Mouse (Mus musculus): ENCODE results near the gene Pde6c. TPM values are rescaled to one million over a fixed set of nuclear protein-coding genes. Genes with fewer than 3 reads are reported as not detected.
A peak's percentile ranks its signal among the peaks of the same experiment; 100 is the strongest.

Pde6c gene
- polyA plus RNA-seq, 1 experiment: not detected

- Histone ChIP-seq H3K27ac (ENCODE audit: insufficient read depth, low read length) (no peak overlapping the region), H3K4me3 (ENCODE audit: insufficient read depth, low read length) (no peak overlapping the region), H3K4me1 (ENCODE audit: control insufficient read depth, insufficient read depth, low read length) (no peaks in the 10 kb centered on the region)
- TF ChIP-seq CTCF (IDR thresholded peaks at IDR 0.05; ENCODE audit: borderline replicate concordance, insufficient read depth, low read length) (no peak), POLR2A (IDR thresholded peaks at IDR 0.05; ENCODE audit: low read depth, low read length) (no peak)
These were observed 58.9 kb downstream of the Pde6c start for GRCm38 (mm10) chr19:38191446-38191845.

- no peak overlapping the region for H3K4me3 ChIP-seq (ENCODE audit: insufficient read depth, low read length)
- H3K27ac ChIP-seq (ENCODE audit: insufficient read depth, low read length): no peak overlapping the region
- no peaks in the 10 kb centered on the region for H3K4me1 ChIP-seq (ENCODE audit: control insufficient read depth, insufficient read depth, low read length)
- no peak for TF ChIP-seq CTCF (IDR thresholded peaks at IDR 0.05; ENCODE audit: borderline replicate concordance, insufficient read depth, low read length)
- no peak for TF ChIP-seq POLR2A (IDR thresholded peaks at IDR 0.05; ENCODE audit: low read depth, low read length)
These were observed 62.7 kb downstream of the Pde6c start for GRCm38 (mm10) chr19:38195245-38195644.

DNA sequence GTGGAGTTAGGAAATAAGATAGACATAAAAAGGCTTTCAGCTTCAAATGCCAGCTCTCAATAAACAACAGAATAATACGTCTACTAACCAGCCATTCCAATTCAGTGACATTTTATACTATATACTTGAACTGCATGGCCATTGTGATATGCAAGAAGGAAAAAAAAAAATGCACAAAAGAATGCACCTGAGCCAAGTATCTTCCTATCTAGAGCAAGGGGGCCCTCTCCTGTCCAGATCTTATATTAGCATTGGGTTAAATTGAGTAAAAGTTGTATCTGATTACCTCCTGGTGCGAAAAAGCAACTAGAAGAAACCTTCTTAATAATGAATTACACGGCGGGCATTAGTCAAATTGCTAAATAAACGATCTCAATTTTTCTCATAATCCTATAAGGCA is 66.2 kb downstream of the Pde6c start:
- H3K4me3 ChIP-seq (ENCODE audit: insufficient read depth, low read length): no peak overlapping the region
- H3K4me1 ChIP-seq (ENCODE audit: control insufficient read depth, insufficient read depth, low read length): no peaks in the 10 kb centered on the region
- no peak overlapping the region for H3K27ac ChIP-seq (ENCODE audit: insufficient read depth, low read length)
- TF ChIP-seq POLR2A (IDR thresholded peaks at IDR 0.05; ENCODE audit: low read depth, low read length) (no peak), CTCF (IDR thresholded peaks at IDR 0.05; ENCODE audit: borderline replicate concordance, insufficient read depth, low read length) (no peak)

DNA sequence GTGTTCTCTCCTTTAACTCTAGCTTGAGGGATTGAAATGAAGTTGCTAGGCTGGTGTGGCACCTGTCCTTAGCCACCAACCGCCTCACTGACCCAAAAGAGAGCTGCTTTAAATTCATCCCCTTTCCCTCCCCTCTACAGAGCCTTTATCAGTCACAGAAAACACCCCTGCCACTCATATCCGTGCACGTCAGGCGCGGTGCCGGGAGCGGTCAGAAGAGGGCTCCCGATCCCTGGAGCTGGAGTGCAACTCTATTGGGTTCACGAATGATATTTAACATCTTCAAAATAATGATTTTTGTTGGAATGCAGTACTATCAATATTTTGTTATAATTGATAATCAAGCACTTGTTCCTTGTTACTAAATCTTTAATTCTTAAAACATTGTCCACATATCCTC is 74.1 kb downstream of the Pde6c start:
- Histone ChIP-seq H3K4me1 (ENCODE audit: control insufficient read depth, insufficient read depth, low read length) (no peaks in the 10 kb centered on the region), H3K27ac (ENCODE audit: insufficient read depth, low read length) (no peak overlapping the region), H3K4me3 (ENCODE audit: insufficient read depth, low read length) (no peak overlapping the region)
- TF ChIP-seq CTCF (IDR thresholded peaks at IDR 0.05; ENCODE audit: borderline replicate concordance, insufficient read depth, low read length) (peak; percentile 47; the same call in 1 of the 2 replicates), POLR2A (IDR thresholded peaks at IDR 0.05; ENCODE audit: low read depth, low read length) (no peak)

DNA sequence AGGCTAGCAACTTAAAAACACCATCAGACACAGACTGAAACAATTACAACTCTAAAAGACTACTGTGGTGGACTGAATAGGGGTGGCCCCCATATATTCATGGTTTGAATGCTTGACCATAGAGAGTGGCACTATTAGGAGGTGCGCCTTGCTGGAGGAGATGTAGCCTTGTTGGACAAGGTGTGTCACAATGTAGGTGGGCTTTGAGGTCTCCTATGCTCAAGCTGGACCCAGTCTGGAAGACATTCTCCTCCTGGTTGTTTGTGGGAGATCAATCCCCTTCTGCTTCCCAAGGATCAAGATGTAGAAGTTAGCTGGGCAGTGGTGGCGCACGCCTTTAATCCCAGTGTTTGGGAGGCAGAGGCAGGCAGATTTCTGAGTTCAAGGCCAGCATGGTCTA is 85.1 kb downstream of the Pde6c start:
- Histone ChIP-seq H3K27ac (ENCODE audit: insufficient read depth, low read length) (no peak overlapping the region), H3K4me1 (ENCODE audit: control insufficient read depth, insufficient read depth, low read length) (no peaks in the 10 kb centered on the region), H3K4me3 (ENCODE audit: insufficient read depth, low read length) (no peak overlapping the region)
- TF ChIP-seq POLR2A (IDR thresholded peaks at IDR 0.05; ENCODE audit: low read depth, low read length) (no peak), CTCF (IDR thresholded peaks at IDR 0.05; ENCODE audit: borderline replicate concordance, insufficient read depth, low read length) (no peak)

GRCm38 (mm10) chr19:38223356-38223904 is 90.8 kb downstream of the Pde6c start:
- Histone ChIP-seq H3K27ac (ENCODE audit: insufficient read depth, low read length) (peak overlapping the region; percentile 50; the same call in 1 of the 2 replicates), H3K4me1 (ENCODE audit: control insufficient read depth, insufficient read depth, low read length) (no peaks in the 10 kb centered on the region), H3K4me3 (ENCODE audit: insufficient read depth, low read length) (peak overlapping the region; percentile 54)
- TF ChIP-seq POLR2A (IDR thresholded peaks at IDR 0.05; ENCODE audit: low read depth, low read length) (no peak), CTCF (IDR thresholded peaks at IDR 0.05; ENCODE audit: borderline replicate concordance, insufficient read depth, low read length) (no peak)

GRCm38 (mm10) chr19:38223905-38224684 is 91.5 kb downstream of the Pde6c start, which contains the start of gene Fra10ac1:
Fra10ac1 (minus strand) TSS chr19:38224156.
- Histone ChIP-seq H3K27ac (ENCODE audit: insufficient read depth, low read length) (peak within 1 kb of the TSS; percentile 50; the same call in 1 of the 2 replicates), H3K4me1 (ENCODE audit: control insufficient read depth, insufficient read depth, low read length) (no peaks in the 10 kb centered on the region), H3K4me3 (ENCODE audit: insufficient read depth, low read length) (peak within 1 kb of the TSS; percentile 54)
- peak; percentile 21; the same call in 1 of the 2 replicates for TF ChIP-seq CTCF (IDR thresholded peaks at IDR 0.05; ENCODE audit: borderline replicate concordance, insufficient read depth, low read length)
- peak; percentile 88 for TF ChIP-seq POLR2A (IDR thresholded peaks at IDR 0.05; ENCODE audit: low read depth, low read length)

- H3K4me3 ChIP-seq (ENCODE audit: insufficient read depth, low read length): peak overlapping the region; percentile 51
- H3K27ac ChIP-seq (ENCODE audit: insufficient read depth, low read length): no peak overlapping the region
- no peak for TF ChIP-seq CTCF (IDR thresholded peaks at IDR 0.05; ENCODE audit: borderline replicate concordance, insufficient read depth, low read length)
- TF ChIP-seq POLR2A (IDR thresholded peaks at IDR 0.05; ENCODE audit: low read depth, low read length): no peak
- no peaks in the 10 kb centered on the region for H3K4me1 ChIP-seq (ENCODE audit: control insufficient read depth, insufficient read depth, low read length)
These were observed 92.1 kb downstream of the Pde6c start for GRCm38 (mm10) chr19:38224685-38225060.

DNA sequence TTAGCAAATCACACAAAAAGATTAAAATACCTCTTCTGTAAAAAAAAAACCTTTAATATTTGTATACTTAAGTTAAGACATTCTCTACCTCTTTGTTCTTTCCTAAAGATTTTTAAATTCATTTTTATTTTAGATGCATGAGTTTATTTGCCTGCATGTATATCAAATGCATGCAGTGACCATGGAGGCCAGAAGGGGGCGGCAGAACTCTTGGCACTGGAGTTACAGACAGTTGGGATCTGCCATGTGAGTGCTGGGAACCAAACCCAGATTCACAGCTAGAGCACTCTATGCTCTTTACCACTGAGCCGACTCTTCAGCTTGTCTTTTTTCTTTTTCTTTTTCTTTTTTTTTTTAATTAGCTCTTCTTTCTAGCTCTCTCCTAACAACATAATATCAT is 96.1 kb downstream of the Pde6c start:
- Histone ChIP-seq H3K27ac (ENCODE audit: insufficient read depth, low read length) (no peak overlapping the region), H3K4me1 (ENCODE audit: control insufficient read depth, insufficient read depth, low read length) (no peaks in the 10 kb centered on the region), H3K4me3 (ENCODE audit: insufficient read depth, low read length) (no peak overlapping the region)
- TF ChIP-seq POLR2A (IDR thresholded peaks at IDR 0.05; ENCODE audit: low read depth, low read length) (no peak), CTCF (IDR thresholded peaks at IDR 0.05; ENCODE audit: borderline replicate concordance, insufficient read depth, low read length) (no peak)

DNA sequence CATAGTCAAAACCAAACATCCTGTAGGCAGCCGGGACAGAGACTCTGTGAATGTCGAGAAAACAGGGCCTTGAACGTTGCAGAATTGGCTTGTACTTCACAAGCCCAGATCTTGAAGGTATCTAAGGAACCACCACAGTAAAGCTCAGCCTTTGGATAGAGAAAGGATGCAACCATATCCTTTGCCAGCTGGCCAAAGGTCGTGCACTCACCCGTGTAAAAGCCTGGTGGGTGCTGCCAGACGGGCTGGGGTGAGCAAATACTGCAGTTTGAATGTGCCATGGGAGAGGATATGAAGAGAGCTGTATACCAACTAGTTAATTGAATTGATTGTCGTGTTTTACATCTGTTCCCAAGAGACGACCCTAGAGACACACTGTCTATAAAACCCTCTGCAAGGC is 99.5 kb downstream of the Pde6c start:
- TF ChIP-seq POLR2A (IDR thresholded peaks at IDR 0.05; ENCODE audit: low read depth, low read length) (no peak), CTCF (IDR thresholded peaks at IDR 0.05; ENCODE audit: borderline replicate concordance, insufficient read depth, low read length) (no peak)
- no peak overlapping the region for H3K27ac ChIP-seq (ENCODE audit: insufficient read depth, low read length)
- no peak overlapping the region for H3K4me3 ChIP-seq (ENCODE audit: insufficient read depth, low read length)
- H3K4me1 ChIP-seq (ENCODE audit: control insufficient read depth, insufficient read depth, low read length): no peaks in the 10 kb centered on the region

All from embryonic fibroblast, embryonic 13.5 days (primary cell).